ENCODE assay signal across 8 mouse cellular contexts in the genomic region with DNA sequence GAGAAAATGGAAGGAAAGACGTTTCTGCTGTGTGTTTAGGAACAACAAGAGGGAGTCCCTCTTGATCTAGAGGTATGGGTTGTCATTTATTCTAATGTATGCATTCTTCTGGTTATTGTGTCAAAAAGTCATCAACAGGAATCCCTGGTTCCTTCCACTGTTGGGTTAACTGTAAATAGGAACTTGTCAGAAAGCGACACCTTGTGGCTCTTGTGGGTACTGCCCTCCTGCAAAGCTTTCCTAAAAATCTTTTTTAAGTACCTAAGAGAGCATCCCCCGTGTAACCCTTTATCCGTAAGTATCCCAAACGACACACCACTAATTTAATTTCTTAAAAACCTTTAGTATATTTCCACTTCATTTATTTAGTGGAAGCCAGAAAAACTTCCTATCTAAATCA. TPM values are rescaled to one million over a fixed set of nuclear protein-coding genes. Genes with fewer than 3 reads are reported as not detected.
DNase-seq lines count a peak whose midpoint lies in the region; ATAC-seq and TF ChIP-seq lines count a peak whose summit lies in the region.

No protein-coding gene starts in this region.

- H3K36me3 ChIP-seq in liver, embryonic 12.5 days, result no peaks in the 10 kb centered on the region

- TF ChIP-seq CTCF in Patski (IDR thresholded peaks at IDR 0.05), result peak; percentile 75

- in situ Hi-C loops in Patski (cut with MboI; ENCODE audit: low pct_unique_long_range_greater_than_20kb), result no loop called here

- intact Hi-C loops in left cerebral cortex, postnatal 36 days (cut with DNase I), result loop anchor here (5.0 to 10.0 kb wide), 2 partner anchors 150 to 272 kb away; partner anchors contain the start of gene Trmo

- H3K9ac ChIP-seq in liver, embryonic 12.5 days, result no peak overlapping the region

- H3K4me1 ChIP-seq in liver, embryonic 12.5 days, result no peaks in the 10 kb centered on the region

- no peak overlapping the region for H3K4me2 ChIP-seq in liver, embryonic 12.5 days

- peak; percentile 77 for DNase-seq in liver
- peak; percentile 20 for DNase-seq in Patski (ENCODE audit: low read depth, low spot score)
- peak; percentile 82 for DNase-seq in cerebellum, adult 9-10 months
- peak; percentile 48 to 66 for DNase-seq in left cerebral cortex, postnatal 36 days (ENCODE audit: low spot score in 2 of 2)
- peak; percentile 55 to 70 for DNase-seq in thymus, postnatal 36 days

- H3K27me3 ChIP-seq in liver, embryonic 12.5 days (replicated peaks), result peaks cover 40% of the 10 kb centered on the region
- peaks cover 5% of the 10 kb centered on the region for H3K27me3 ChIP-seq in Patski

- no peak for ATAC-seq in liver, embryonic 12.5 days
- no peak for ATAC-seq in Patski
- ATAC-seq in granulocyte monocyte progenitor cell, adult 5-6 weeks (replicated peaks; ENCODE audit: poor library complexity, severe bottlenecking), result peak; percentile 70
- ATAC-seq in neutrophil, adult 5-6 weeks (ENCODE audit: extremely low read depth, insufficient number of reproducible peaks, low FRiP score, poor library complexity, severe bottlenecking), result peak; percentile 77

- WGBS in liver, embryonic 12.5 days (ENCODE audit: insufficient replicate concordance), result 8% methylated on average over 5 of the region's 5 CpGs

- H3K4me3 ChIP-seq in liver, embryonic 12.5 days, result no peak overlapping the region

- POLR2A ChIA-PET in Patski (lab: Charles Lee), result no interaction called here

- CTCF ChIA-PET in Patski (lab: Charles Lee), result interaction anchor here (1.4 to 16.5 kb wide), 4 partner anchors 9 to 149 kb away, joined by 3 to 175 read pairs (median 8); partner anchors contain the start of gene Coro2a

- H3K27ac ChIP-seq in liver, embryonic 12.5 days, result no peak overlapping the region

- H3K9me3 ChIP-seq in liver, embryonic 12.5 days (replicated peaks), result no peaks in the 10 kb centered on the region

RNA-seq across cellular contexts. Expression of gene Tbc1d2, which starts 7.1 kb away (rescaled TPM):
- polyA plus RNA-seq in liver, embryonic 12.5 days (2016; fragmentation: Nextera tagmentation; extraction: Ambion mirVana), result 0.57 and 0.62 TPM in 2 replicates
- polyA plus RNA-seq in Patski (2021), result 2.3 TPM
- 5.4 and 8.7 TPM in 2 replicates for total RNA-seq in granulocyte monocyte progenitor cell, adult 5-6 weeks (2014; fragmentation: Nextera tagmentation)
- 4.4 and 6.8 TPM in 2 replicates for total RNA-seq in granulocyte monocyte progenitor cell, adult 5-6 weeks (2017)
- total RNA-seq in left cerebral cortex, postnatal 36 days (2021), result 1 to 10 TPM; 2.7 to 3.8 TPM
- 3.3 and 3.7 TPM in 2 replicates for total RNA-seq in neutrophil, adult 5-6 weeks (2017)

RNA-seq across cellular contexts. Expression of gene Coro2a, which starts 55.1 kb away (rescaled TPM):
- polyA plus RNA-seq in liver, embryonic 12.5 days (2016; fragmentation: Nextera tagmentation; extraction: Ambion mirVana), result 4.9 and 5.2 TPM in 2 replicates
- polyA plus RNA-seq in Patski (2021), result 0.12 TPM
- 73.0 and 78.4 TPM in 2 replicates for total RNA-seq in granulocyte monocyte progenitor cell, adult 5-6 weeks (2014; fragmentation: Nextera tagmentation)
- 22.0 and 28.4 TPM in 2 replicates for total RNA-seq in granulocyte monocyte progenitor cell, adult 5-6 weeks (2017)
- total RNA-seq in left cerebral cortex, postnatal 36 days (2021), result 10 to 100 TPM; 27.2 to 29.4 TPM
- 26.6 and 36.5 TPM in 2 replicates for total RNA-seq in neutrophil, adult 5-6 weeks (2017)

Comparison
In these comparisons a context has a peak if more than half of its experiments do, and no peak if none do; other contexts are left out.
1. DNase-seq: peak in every context shown above with its lines; median percentile 82 in cerebellum, adult 9-10 months; 77 in liver; 62 in thymus, postnatal 36 days; 57 in left cerebral cortex, postnatal 36 days; 20 in Patski.
2. ATAC-seq: peak in granulocyte monocyte progenitor cell, adult 5-6 weeks (single experiment) and neutrophil, adult 5-6 weeks (single experiment); none in liver, embryonic 12.5 days (single experiment) and Patski (single experiment).